ENCODE assay signal across 38 mouse cellular contexts in the genomic region with DNA sequence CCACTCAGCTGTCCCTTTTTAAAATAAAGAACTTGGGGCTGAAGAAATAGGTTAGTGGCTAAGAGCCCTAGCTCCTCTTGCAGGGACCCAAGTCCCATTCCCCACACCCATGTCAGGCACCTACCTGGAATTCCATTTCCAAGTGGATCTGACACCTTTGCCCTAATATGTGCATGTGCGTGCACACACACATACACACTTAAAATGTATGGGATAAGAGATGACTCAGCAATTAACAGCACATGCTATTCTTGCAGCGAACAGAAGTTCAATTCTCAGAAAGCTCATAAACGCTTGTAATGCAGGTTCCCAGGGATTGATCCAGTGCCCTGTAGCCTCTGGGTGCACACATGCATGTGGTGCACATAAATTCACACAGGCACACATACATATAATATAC. TPM values are rescaled to one million over a fixed set of nuclear protein-coding genes. Genes with fewer than 3 reads are reported as not detected.
"Had no signal": no experiment of that assay in that cellular context is flagged by ENCODE, and none has a peak within 500 bp of the region (broad histone marks: within the 10 kb centered on the region; RNA-seq: fewer than 3 reads in every experiment).

No protein-coding gene starts in this region.

- H3K27ac ChIP-seq: embryonic facial prominence, embryonic 10.5 days; embryonic facial prominence, embryonic 12.5 days; embryonic facial prominence, embryonic 13.5 days; embryonic facial prominence, embryonic 15.5 days; forebrain, embryonic 10.5 days; forebrain, embryonic 12.5 days; forebrain, embryonic 13.5 days; forebrain, embryonic 15.5 days; gastrocnemius, adult 2 months; heart, adult 2 months had no signal

- ATAC-seq: forebrain, embryonic 13.5 days; forebrain, embryonic 14.5 days; forebrain, embryonic 15.5 days; forebrain, embryonic 16.5 days; forebrain, postnatal 0 days had no signal

- DNase-seq: cerebellum, adult 9-10 months; cerebellum, postnatal 10 days; cerebellum, postnatal 14 days; cerebellum, postnatal 25 days; cerebellum, postnatal 36 days; embryo, embryonic 11 days; forebrain, postnatal 0 days; gastrocnemius, adult 2 months; gastrocnemius, postnatal 10 days; gastrocnemius, postnatal 14 days; gastrocnemius, postnatal 25 days; gastrocnemius, postnatal 36 days; heart, adult 18-20 months; heart, adult 2 months had no signal

- H3K4me2 ChIP-seq: embryonic facial prominence, embryonic 12.5 days; embryonic facial prominence, embryonic 13.5 days; embryonic facial prominence, embryonic 15.5 days; forebrain, embryonic 12.5 days; forebrain, embryonic 13.5 days; forebrain, embryonic 15.5 days; heart, embryonic 11.5 days; heart, embryonic 12.5 days had no signal

- H3K4me3 ChIP-seq: embryonic facial prominence, embryonic 10.5 days; embryonic facial prominence, embryonic 12.5 days; embryonic facial prominence, embryonic 13.5 days; embryonic facial prominence, embryonic 15.5 days; erythroblast, embryonic 14.5 days; forebrain, embryonic 10.5 days; forebrain, embryonic 12.5 days; forebrain, embryonic 13.5 days; forebrain, embryonic 15.5 days; gastrocnemius, adult 2 months; heart, adult 2 months; heart, embryonic 12.5 days had no signal

- H3K4me1 ChIP-seq: embryonic facial prominence, embryonic 10.5 days; embryonic facial prominence, embryonic 12.5 days; embryonic facial prominence, embryonic 15.5 days; forebrain, embryonic 12.5 days; forebrain, embryonic 13.5 days; forebrain, embryonic 15.5 days had no signal

- H3K9me3 ChIP-seq: embryonic facial prominence, embryonic 10.5 days; embryonic facial prominence, embryonic 12.5 days; embryonic facial prominence, embryonic 13.5 days; embryonic facial prominence, embryonic 15.5 days; forebrain, embryonic 10.5 days; forebrain, embryonic 12.5 days; forebrain, embryonic 13.5 days; forebrain, embryonic 15.5 days; heart, embryonic 12.5 days had no signal

- H3K9ac ChIP-seq: embryonic facial prominence, embryonic 12.5 days; embryonic facial prominence, embryonic 13.5 days; embryonic facial prominence, embryonic 15.5 days; forebrain, embryonic 12.5 days; forebrain, embryonic 13.5 days; forebrain, embryonic 15.5 days; forebrain, postnatal 0 days; heart, embryonic 12.5 days had no signal

- H3K27me3 ChIP-seq: embryonic facial prominence, embryonic 12.5 days; embryonic facial prominence, embryonic 13.5 days; embryonic facial prominence, embryonic 15.5 days; forebrain, embryonic 12.5 days; forebrain, embryonic 13.5 days; forebrain, embryonic 15.5 days; heart, embryonic 12.5 days had no signal

RNA-seq across cellular contexts. Expression of a gene that starts 15.2 kb away (rescaled TPM):
- total RNA-seq: common myeloid progenitor, adult 5-6 weeks; forebrain, postnatal 0 days; gastrocnemius, adult 18-20 months; gastrocnemius, adult 2 months; gastrocnemius, adult 8-10 months; gastrocnemius, postnatal 10 days; gastrocnemius, postnatal 14 days; gastrocnemius, postnatal 25 days; gastrocnemius, postnatal 36 days; gastrocnemius, postnatal 4 days; granulocyte monocyte progenitor cell, adult 5-6 weeks; heart, adult 18-20 months; heart, adult 2 months; heart, adult 8-10 months had no signal
- polyA plus RNA-seq: cortical plate, adult 2 months; embryonic facial prominence, embryonic 10.5 days; embryonic facial prominence, embryonic 11.5 days; embryonic facial prominence, embryonic 12.5 days; embryonic facial prominence, embryonic 13.5 days; erythroblast, embryonic 14.5 days; forebrain, embryonic 10.5 days; forebrain, embryonic 11.5 days; forebrain, embryonic 12.5 days; forebrain, embryonic 13.5 days; forebrain, embryonic 14.5 days; forebrain, embryonic 15.5 days; forebrain, embryonic 16.5 days; forebrain, postnatal 0 days; frontal cortex, adult 2 months; gonadal fat pad, adult 2 months; heart, adult 2 months; heart, embryonic 11.5 days; heart, embryonic 12.5 days had no signal
